Mouse (Mus musculus) brain, embryonic 14.5 days (tissue): ENCODE results near the gene Rpl23a.

Source experiments
- CTCF ChIP-seq: fragments of 200-500 bp; IDR thresholded peaks from 2 replicates; pipeline ENCODE4 v1.5.1; 2012; ENCODE audit warnings: inconsistent platforms, mild to moderate bottlenecking, moderate library complexity, borderline replicate concordance; ENCODE audit not compliant: insufficient read depth, insufficient read length; ENCODE audit errors: extremely low read depth
- POLR2A ChIP-seq: fragments of 200-500 bp; IDR thresholded peaks from 2 replicates; pipeline ENCODE4 v1.6.1; 2012; ENCODE audit warnings: mild to moderate bottlenecking, inconsistent platforms, borderline replicate concordance; ENCODE audit not compliant: poor library complexity, insufficient read depth, insufficient read length, severe bottlenecking; ENCODE audit errors: extremely low read depth

DNA sequence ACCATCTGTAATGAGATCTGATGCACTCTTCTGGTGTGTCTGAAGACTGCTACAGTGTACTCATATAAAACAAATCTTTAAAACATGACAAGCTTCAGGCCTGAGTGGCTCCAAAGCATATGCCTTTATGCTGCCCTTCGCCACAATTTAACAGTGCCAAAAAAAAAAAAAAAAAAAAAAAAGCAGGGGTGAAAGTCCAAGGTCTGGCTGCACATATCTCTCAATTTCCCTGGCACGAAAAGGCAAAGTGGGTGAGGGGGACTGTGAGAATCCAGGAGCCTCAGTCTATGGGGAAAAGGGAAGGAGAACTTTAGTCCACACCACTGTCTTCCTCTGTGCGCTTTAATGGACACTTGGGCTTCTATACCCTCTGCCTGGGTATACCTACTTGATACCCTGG is 19.0 kb upstream of the Rpl23a start:
- no peak for TF ChIP-seq CTCF
- TF ChIP-seq POLR2A, result no peak
